Mouse (Mus musculus): ENCODE results near the gene Gm10647. TPM values are rescaled to one million over a fixed set of nuclear protein-coding genes. Genes with fewer than 3 reads are reported as not detected.

The Gm10647 gene
- 0.07 and 0.10 TPM in 2 replicates for polyA plus RNA-seq (2012; rRNA removed)

GRCm38 (mm10) chr9:66796739-66797138 lies at the start of gene Gm10647:
Gm10647 (plus strand) TSS chr9:66797039.

GRCm38 (mm10) chr9:66795464-66796324 lies 1.1 kb upstream of the Gm10647 start, which contains the start of gene Aph1b:
Aph1b (minus strand) TSS chr9:66795490.

DNA sequence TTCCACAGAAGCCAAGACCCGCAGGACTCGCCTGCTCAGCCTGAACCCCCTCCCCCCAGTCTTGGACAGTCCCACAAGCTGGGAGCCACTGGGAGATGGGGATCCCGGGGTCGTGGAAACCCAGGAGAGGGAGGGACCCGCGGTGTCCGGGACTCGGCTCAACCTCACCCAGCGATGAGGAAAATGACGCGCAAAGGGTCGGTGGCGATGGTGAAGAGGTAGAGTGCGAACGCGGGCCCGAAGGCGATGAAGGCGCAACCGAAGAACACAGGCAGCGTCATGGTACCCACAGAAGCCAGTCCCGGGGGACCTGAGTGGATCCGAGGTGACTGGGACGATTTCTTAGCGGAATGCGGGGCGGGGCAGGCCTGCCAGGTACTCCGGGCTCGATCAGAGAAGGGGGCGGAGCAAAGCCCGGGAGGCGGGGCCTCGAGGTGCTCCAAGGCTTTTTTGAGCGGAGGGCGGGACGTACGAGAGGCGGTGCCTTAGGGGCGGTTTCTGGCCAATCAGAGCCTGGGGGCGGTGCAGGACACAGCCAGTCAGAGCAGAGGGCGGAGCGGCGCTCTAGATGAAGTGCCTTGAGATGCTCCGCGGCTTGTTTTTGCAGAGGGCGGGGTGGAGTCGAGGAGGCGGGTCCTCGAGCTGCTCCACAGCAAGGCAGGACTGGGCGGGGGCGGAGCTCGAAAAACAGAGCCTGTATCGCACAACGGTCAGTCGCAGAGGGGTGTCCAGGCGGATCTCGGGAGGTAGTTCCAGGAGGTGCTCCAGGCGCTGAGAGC lies 37.7 kb downstream of the Gm10647 start, which contains the start of gene Aph1c:
Gene Aph1c (minus strand): TSS at position 409 of the 779 bp plus-strand sequence.

Other genes starting within 250 kb of the Gm10647 start
- 22.7 and 23.8 TPM in 2 replicates for gene Usp3, start 203.9 kb upstream of the Gm10647 start, polyA plus RNA-seq (2012; rRNA removed)
- 20.7 and 49.6 TPM in 2 replicates for gene Car12, start 83.4 kb upstream of the Gm10647 start, polyA plus RNA-seq (2012; rRNA removed)
- 2.6 and 4.7 TPM in 2 replicates for gene Aph1b, start 1.5 kb upstream of the Gm10647 start, polyA plus RNA-seq (2012; rRNA removed)
- gene Aph1c, start 37.7 kb downstream of the Gm10647 start, polyA plus RNA-seq (2012; rRNA removed), result 0.44 and 0.62 TPM in 2 replicates
- gene Rab8b, start 122.6 kb downstream of the Gm10647 start, polyA plus RNA-seq (2012; rRNA removed), result 3.1 TPM in 2 replicates
- gene Rps27l, start 149.0 kb downstream of the Gm10647 start, polyA plus RNA-seq (2012; rRNA removed), result 34.7 and 35.2 TPM in 2 replicates
- gene Lactb, start 178.4 kb downstream of the Gm10647 start, polyA plus RNA-seq (2012; rRNA removed), result 16.6 and 23.6 TPM in 2 replicates